Mouse (Mus musculus) bone marrow macrophage, adult 2 months (primary cell): ENCODE measurements at regions not wholly inside any gene's neighbourhood (a gene's known extent, or its start where the extent isn't known, plus 50 kb on each side); places are given as distances from the start of the nearest gene placed in this dataset.

Source experiments
- CTCF ChIP-seq: IDR thresholded peaks from 2 replicates; pipeline ENCODE4 v1.5.1; 2012; ENCODE audit warnings: low read depth, mild to moderate bottlenecking, low read length, moderate library complexity
- POLR2A ChIP-seq: IDR thresholded peaks from 2 replicates; pipeline ENCODE4 v1.6.1; 2012; ENCODE audit warnings: mild to moderate bottlenecking, low read depth, low read length, borderline replicate concordance

DNA sequence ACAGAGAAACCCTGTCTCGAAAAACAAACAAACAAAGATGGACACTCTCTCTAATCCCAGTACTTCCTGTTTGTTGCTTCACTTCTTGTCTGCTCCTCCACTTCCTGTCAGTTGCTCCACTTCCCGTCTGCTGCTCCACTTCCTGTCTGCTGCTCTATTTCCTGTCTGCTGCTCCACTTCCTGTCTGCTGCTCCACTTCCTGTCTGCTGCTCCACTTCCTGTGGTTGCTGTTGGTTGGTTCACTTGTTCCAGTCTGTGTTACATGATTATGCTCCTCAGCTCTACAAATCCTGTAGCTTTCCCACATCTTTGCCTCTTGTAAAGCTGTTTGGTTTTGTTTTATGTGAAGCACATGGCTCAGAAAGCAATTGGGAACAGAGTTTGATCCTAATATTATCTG lies 65.4 kb upstream of the Lrig3 start:
- TF ChIP-seq CTCF: no peak
- TF ChIP-seq POLR2A: no peak
